Mouse (Mus musculus): ENCODE measurements around the gene Lgals2.

DNA sequence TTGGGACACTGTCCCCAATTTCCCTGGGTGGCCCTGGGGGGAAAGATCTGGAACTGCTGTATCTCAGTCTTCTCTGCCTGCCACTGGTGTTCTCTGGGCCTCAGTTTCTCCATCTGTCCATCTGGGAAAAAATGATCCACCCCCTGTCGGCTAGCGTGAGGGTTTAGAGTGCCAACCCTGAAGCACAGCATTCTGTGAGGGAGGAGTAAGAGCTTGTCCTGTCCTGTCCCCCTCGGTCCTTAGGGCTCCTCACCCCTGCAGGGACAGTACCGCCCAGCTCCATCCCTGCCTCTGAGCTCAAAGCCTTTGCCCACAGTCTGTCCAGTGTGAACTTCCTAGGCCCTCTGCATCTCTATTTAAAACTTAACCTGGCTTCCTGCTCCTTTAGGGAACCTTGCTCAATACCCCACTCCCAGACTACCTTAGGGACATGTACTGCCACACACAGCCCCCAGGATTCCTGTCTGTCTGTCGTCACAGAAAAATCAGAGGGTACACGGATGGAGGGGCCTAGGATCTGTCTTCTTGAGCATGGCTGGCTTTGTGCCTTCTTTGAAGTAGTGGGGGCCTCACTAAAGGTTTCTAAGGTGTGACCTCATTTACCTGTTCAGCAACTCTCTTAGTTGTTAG lies 14.1 kb downstream of the Lgals2 start:
- TF ChIP-seq CTCF (IDR thresholded peaks at IDR 0.05; ENCODE audit: extremely low read depth, insufficient read depth, insufficient read length, insufficient replicate concordance) (no peak), POLR2A (IDR thresholded peaks at IDR 0.05; ENCODE audit: low read depth, low read length) (no peak)
